Mouse (Mus musculus): Measurements from ENCODE around the gene Slc4a4.

The Slc4a4 gene

DNA sequence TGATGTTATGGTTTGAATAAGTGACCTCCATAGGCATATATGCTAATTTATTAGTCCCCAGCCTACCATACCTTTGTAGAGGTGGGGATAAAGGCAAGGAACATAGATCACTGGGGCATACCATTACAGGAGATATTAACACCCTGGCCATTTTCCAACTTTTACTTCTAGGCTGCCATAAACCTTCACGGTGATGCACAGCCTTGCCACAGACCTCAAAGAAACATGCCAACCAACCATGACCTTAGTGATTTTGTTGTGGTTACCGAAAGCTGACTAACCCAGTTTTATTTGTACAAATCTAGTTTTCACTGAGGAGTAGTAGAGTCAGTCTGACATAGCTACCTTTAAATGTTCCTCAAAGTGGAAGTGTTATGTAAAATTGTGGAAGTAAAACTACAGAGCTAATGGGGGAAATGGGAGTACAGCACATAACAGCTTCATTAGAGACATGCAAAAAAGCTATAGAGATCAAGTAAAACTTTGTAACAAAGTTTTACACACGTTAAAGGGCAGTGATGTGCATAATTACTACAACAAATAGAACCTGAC, 393.8 kb downstream of the Slc4a4 start:
- DNase-seq (ENCODE audit: low spot score in 2 of 2) = no peak

Measured in heart, adult 9 months (tissue).